In genomic region chr7:125575738-125576540, GRCm38 (mm10) we compare ENCODE assay signal across 16 mouse cellular contexts. TPM values are rescaled to one million over a fixed set of nuclear protein-coding genes. Genes with fewer than 3 reads are reported as not detected.
DNase-seq lines count a peak whose midpoint lies in the region; ATAC-seq lines count a peak whose summit lies in the region.
"Had no signal": no experiment of that assay in that cellular context is flagged by ENCODE, and none has a peak within 500 bp of the region (broad histone marks: within the 10 kb centered on the region; RNA-seq: fewer than 3 reads in every experiment).

No protein-coding gene starts in this region.

- no peak for DNase-seq in heart, embryonic 10.5 days (ENCODE audit: low spot score)
- no peak for DNase-seq in heart, postnatal 25 days (ENCODE audit: low spot score)
- no peak for DNase-seq in layer of hippocampus, postnatal 10 days (ENCODE audit: low spot score in 2 of 2)
- DNase-seq in frontal cortex, adult 2 months (ENCODE audit: extremely low spot score in 1 of 2, low spot score in 1 of 2): no peak
- DNase-seq: cerebellum, adult 9-11 months; gastrocnemius, adult 2 months; heart, postnatal 36 days; lung, postnatal 36 days; retina, postnatal 1 day had no signal

- H3K36me3 ChIP-seq in heart, embryonic 10.5 days: no peaks in the 10 kb centered on the region
- peaks cover 76% of the 10 kb centered on the region for H3K36me3 ChIP-seq in megakaryocyte, embryonic 14.5 days (replicated peaks; ENCODE audit: low read length)
- peaks cover 3% of the 10 kb centered on the region; the same call in 1 of the 2 replicates for H3K36me3 ChIP-seq in intestine, embryonic 16.5 days (ENCODE audit: control insufficient read depth, insufficient read depth, low read length)
- no peaks in the 10 kb centered on the region for H3K36me3 ChIP-seq in stomach, embryonic 16.5 days (ENCODE audit: control insufficient read depth, insufficient read depth, low read length)
- H3K36me3 ChIP-seq: neural tube, embryonic 13.5 days had no signal

- 85% methylated on average over 16 of the region's 16 CpGs for WGBS in heart, embryonic 10.5 days
- 80% methylated on average over 16 of the region's 16 CpGs for WGBS in intestine, embryonic 16.5 days
- WGBS in stomach, embryonic 16.5 days: 73% methylated on average over 16 of the region's 16 CpGs

- peaks cover 31% of the 10 kb centered on the region for H3K4me1 ChIP-seq in heart, embryonic 10.5 days
- H3K4me1 ChIP-seq in megakaryocyte, embryonic 14.5 days: peaks cover 84% of the 10 kb centered on the region
- H3K4me1 ChIP-seq in intestine, embryonic 16.5 days (ENCODE audit: control insufficient read depth, insufficient read depth, low read length): peaks cover 24% of the 10 kb centered on the region
- H3K4me1 ChIP-seq in stomach, embryonic 16.5 days (ENCODE audit: control insufficient read depth, insufficient read depth, low read length): peaks cover 43% of the 10 kb centered on the region

- H3K27me3 ChIP-seq in heart, embryonic 10.5 days (ENCODE audit: insufficient read depth, poor library complexity, severe bottlenecking): peaks cover 18% of the 10 kb centered on the region; the same call in 1 of the 2 replicates
- no peaks in the 10 kb centered on the region for H3K27me3 ChIP-seq in megakaryocyte, embryonic 14.5 days (replicated peaks)
- no peaks in the 10 kb centered on the region for H3K27me3 ChIP-seq in intestine, embryonic 16.5 days (replicated peaks; ENCODE audit: control insufficient read depth, insufficient read depth, low read length)
- no peaks in the 10 kb centered on the region for H3K27me3 ChIP-seq in stomach, embryonic 16.5 days (ENCODE audit: control insufficient read depth, insufficient read depth, low read length)
- H3K27me3 ChIP-seq: CH12.LX; neural tube, embryonic 13.5 days had no signal

- H3K9ac ChIP-seq in intestine, embryonic 16.5 days (ENCODE audit: low read depth, low read length): peak overlapping the region; percentile 22; the same call in 1 of the 2 replicates
- no peak overlapping the region for H3K9ac ChIP-seq in stomach, embryonic 16.5 days (ENCODE audit: low read length)

- no peaks in the 10 kb centered on the region for H3K9me3 ChIP-seq in heart, embryonic 10.5 days
- no peaks in the 10 kb centered on the region for H3K9me3 ChIP-seq in megakaryocyte, embryonic 14.5 days
- H3K9me3 ChIP-seq in intestine, embryonic 16.5 days (ENCODE audit: control insufficient read depth, low read length): no peaks in the 10 kb centered on the region
- H3K9me3 ChIP-seq in stomach, embryonic 16.5 days (replicated peaks; ENCODE audit: control insufficient read depth, low read length): no peaks in the 10 kb centered on the region
- H3K9me3 ChIP-seq: neural tube, embryonic 13.5 days had no signal

- peak overlapping the region; percentile 45 for H3K27ac ChIP-seq in heart, embryonic 10.5 days
- H3K27ac ChIP-seq in intestine, embryonic 16.5 days (ENCODE audit: low read length): no peak overlapping the region; the same call in 1 of the 2 replicates
- H3K27ac ChIP-seq in stomach, embryonic 16.5 days (ENCODE audit: low read length): peak overlapping the region; percentile 81
- H3K27ac ChIP-seq: neural tube, embryonic 13.5 days had no signal

- H3K4me2 ChIP-seq in intestine, embryonic 16.5 days (ENCODE audit: low read depth, low read length): no peak overlapping the region
- H3K4me2 ChIP-seq in stomach, embryonic 16.5 days (ENCODE audit: low read depth, low read length): no peak overlapping the region
- H3K4me2 ChIP-seq: neural tube, embryonic 13.5 days had no signal

- no peak for ATAC-seq in megakaryocyte, adult 5-6 weeks (ENCODE audit: poor library complexity, severe bottlenecking)
- ATAC-seq in intestine, embryonic 16.5 days: no peak
- ATAC-seq in stomach, embryonic 16.5 days (ENCODE audit: insufficient read depth, low FRiP score): no peak; the same call in 1 of the 2 replicates
- ATAC-seq: inflammation-experienced regulatory T-cells, adult 6 months had no signal

- intact Hi-C loops in heart, postnatal 25 days (cut with DNase I): no loop called here

- H3K4me3 ChIP-seq in heart, embryonic 10.5 days: no peak overlapping the region
- H3K4me3 ChIP-seq in megakaryocyte, embryonic 14.5 days (replicated peaks): peak overlapping the region; percentile 67
- no peak overlapping the region for H3K4me3 ChIP-seq in intestine, embryonic 16.5 days (ENCODE audit: low read length)
- H3K4me3 ChIP-seq in stomach, embryonic 16.5 days (replicated peaks; ENCODE audit: low read length): no peak overlapping the region
- H3K4me3 ChIP-seq: gastrocnemius, adult 2 months; neural tube, embryonic 13.5 days had no signal

RNA-seq across cellular contexts. Expression of gene Il4ra, which starts 24.0 kb away (rescaled TPM):
- 2.2 and 3.4 TPM in 2 replicates for polyA plus RNA-seq in heart, embryonic 10.5 days (2016; fragmentation: Nextera tagmentation; extraction: Ambion mirVana)
- 10 to 100 TPM; 13.3 to 18.6 TPM for total RNA-seq in heart, postnatal 25 days (2021)
- polyA plus RNA-seq in megakaryocyte, embryonic 14.5 days (2012; ENCODE audit: insufficient read depth, low replicate concordance): 18.5 and 31.9 TPM in 2 replicates
- total RNA-seq in megakaryocyte, adult 5-6 weeks (2015): 11.9 and 15.9 TPM in 2 replicates
- total RNA-seq in megakaryocyte, adult 5-6 weeks (2017): 29.8 and 31.7 TPM in 2 replicates
- 12.6 and 14.5 TPM in 2 replicates for polyA plus RNA-seq in intestine, embryonic 16.5 days (2015; fragmentation: Nextera tagmentation; extraction: Ambion mirVana)
- polyA plus RNA-seq in stomach, embryonic 16.5 days (2015; fragmentation: Nextera tagmentation; extraction: Ambion mirVana): 12.3 and 13.8 TPM in 2 replicates
- 1 to 10 TPM; 4.0 to 8.3 TPM for total RNA-seq in layer of hippocampus, postnatal 10 days (2021)
- 3.7 and 4.8 TPM in 2 replicates for polyA plus RNA-seq in frontal cortex, adult 2 months (2012; rRNA removed)

RNA-seq across cellular contexts. Expression of gene Il21r, which starts 27.3 kb away (rescaled TPM):
- 0.07 and 0.11 TPM in 2 replicates for polyA plus RNA-seq in heart, embryonic 10.5 days (2016; fragmentation: Nextera tagmentation; extraction: Ambion mirVana)
- total RNA-seq in heart, postnatal 25 days (2021): under 1 TPM; 0.29 to 0.67 TPM
- polyA plus RNA-seq in megakaryocyte, embryonic 14.5 days (2012; ENCODE audit: insufficient read depth, low replicate concordance): 19.8 and 124 TPM in 2 replicates
- 0.62 and 0.83 TPM in 2 replicates for total RNA-seq in megakaryocyte, adult 5-6 weeks (2015)
- total RNA-seq in megakaryocyte, adult 5-6 weeks (2017): 1.8 and 2.2 TPM in 2 replicates
- polyA plus RNA-seq in intestine, embryonic 16.5 days (2015; fragmentation: Nextera tagmentation; extraction: Ambion mirVana): 0.38 and 0.59 TPM in 2 replicates
- polyA plus RNA-seq in stomach, embryonic 16.5 days (2015; fragmentation: Nextera tagmentation; extraction: Ambion mirVana): 0.45 and 0.70 TPM in 2 replicates
- 1 to 10 TPM in 1 of 2 experiments, under 1 TPM in 1; 0.60 to 1.1 TPM for total RNA-seq in layer of hippocampus, postnatal 10 days (2021)
- 1.2 and 1.5 TPM in 2 replicates for polyA plus RNA-seq in frontal cortex, adult 2 months (2012; rRNA removed)
- total RNA-seq: gastrocnemius, adult 2 months had no signal
